Mouse (Mus musculus) heart, embryonic 11.5 days (tissue): ENCODE measurements around the gene Mybpc3. TPM values are rescaled to one million over a fixed set of nuclear protein-coding genes. Genes with fewer than 3 reads are reported as not detected.

Experiments used
- ATAC-seq: fragments of 200-750 bp; cut with Nextera tagmentation; replicated peaks from 2 replicates; pipeline ENCODE4 v1.8.0; 2017; ENCODE audit warnings: moderate library complexity; ENCODE audit not compliant: insufficient number of reproducible peaks, low FRiP score, low TSS enrichment
- H3K27ac ChIP-seq: fragments of 300-500 bp; sonication (generic); 2 replicates; pipeline ENCODE4 v1.5.1; 2014; ENCODE audit warnings: mild to moderate bottlenecking, low read depth, low read length
- H3K27me3 ChIP-seq: fragments of 300-500 bp; sonication (generic); 2 replicates; pipeline ENCODE4 v1.6.1; 2014; ENCODE audit warnings: mild to moderate bottlenecking, low read length, mixed read lengths; ENCODE audit not compliant: control insufficient read depth, insufficient read depth
- H3K36me3 ChIP-seq: fragments of 300-500 bp; sonication (generic); 2 replicates; pipeline ENCODE4 v1.6.1; 2014; ENCODE audit warnings: mild to moderate bottlenecking, low read length, moderate library complexity, mixed read lengths; ENCODE audit not compliant: control insufficient read depth, insufficient read depth
- H3K4me1 ChIP-seq: fragments of 300-500 bp; sonication (generic); 2 replicates; pipeline ENCODE4 v1.6.1; 2014; ENCODE audit warnings: low read length; ENCODE audit not compliant: control insufficient read depth, insufficient read depth
- H3K4me2 ChIP-seq: fragments of 300-500 bp; sonication (generic); 2 replicates; pipeline ENCODE4 v1.6.1; 2014; ENCODE audit warnings: mild to moderate bottlenecking, moderate library complexity
- H3K4me3 ChIP-seq: fragments of 300-500 bp; sonication (generic); 2 replicates; pipeline ENCODE4 v1.5.1; 2014; ENCODE audit warnings: low read depth, low read length
- H3K9ac ChIP-seq: fragments of 300-500 bp; sonication (generic); 2 replicates; pipeline ENCODE4 v1.6.1; 2014; ENCODE audit warnings: mild to moderate bottlenecking, low read depth, low read length, moderate library complexity
- H3K9me3 ChIP-seq: fragments of 300-500 bp; sonication (generic); replicated peaks from 2 replicates; pipeline ENCODE4 v1.6.1; 2016; ENCODE audit warnings: low read length; ENCODE audit not compliant: control insufficient read depth
- WGBS: fragments of 180-500 bp; shearing (Covaris S2); extraction: QIAGEN DNeasy Blood & Tissue Kit; methylation state at CpG from one replicate; pipeline ENCODE4 v1.1.7; 2014; ENCODE audit not compliant: insufficient replicate concordance; 5-methylcytosine and 5-hydroxymethylcytosine counted together
- polyA plus RNA-seq: library from polyadenylated mRNA; unstranded; fragments of >200 nt; fragmentation: Nextera tagmentation; extraction: Ambion mirVana; gene quantifications from 2 replicates; pipeline ENCODE4 v1.2.1, GENCODE M21; 2014

The Mybpc3 gene
- polyA plus RNA-seq, 1 experiment from 2014 or later = 470 TPM

DNA sequence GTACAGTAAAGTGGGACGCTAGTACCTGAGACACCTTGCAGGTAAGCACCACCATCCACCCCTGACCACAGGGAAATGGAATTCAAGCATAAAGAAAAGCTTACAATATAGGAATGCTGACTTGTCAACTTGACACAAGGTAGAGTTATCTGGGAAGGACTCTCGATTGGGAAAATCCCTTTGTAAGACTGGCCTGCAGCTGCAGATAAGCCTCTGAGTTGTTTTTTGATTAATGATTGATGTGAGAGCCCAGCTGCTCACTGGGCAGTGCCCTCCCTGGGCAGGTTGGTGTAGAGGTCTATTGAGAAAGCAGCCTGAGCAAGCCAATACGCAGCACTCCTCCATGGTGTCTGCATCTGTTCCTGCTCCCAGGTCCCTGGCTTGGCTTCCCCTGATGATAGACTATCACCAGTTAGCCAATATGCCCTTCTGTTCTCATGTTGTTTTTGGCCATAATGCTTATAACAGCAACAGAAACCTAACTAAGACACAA, 35.0 kb downstream of the Mybpc3 start:
- Histone ChIP-seq H3K27me3 (no peaks in the 10 kb centered on the region), H3K9ac (no peak overlapping the region), H3K36me3 (0 out of 2 replicates have a peak, but pooled peaks cover under 1% of the 10 kb centered on the region), H3K9me3 (no peaks in the 10 kb centered on the region), H3K4me2 (no peak overlapping the region), H3K4me3 (no peak overlapping the region), H3K27ac (no peak overlapping the region), H3K4me1 (no peaks in the 10 kb centered on the region)
- WGBS = 70% methylated on average over 3 of the region's 3 CpGs
- ATAC-seq = no peak

DNA sequence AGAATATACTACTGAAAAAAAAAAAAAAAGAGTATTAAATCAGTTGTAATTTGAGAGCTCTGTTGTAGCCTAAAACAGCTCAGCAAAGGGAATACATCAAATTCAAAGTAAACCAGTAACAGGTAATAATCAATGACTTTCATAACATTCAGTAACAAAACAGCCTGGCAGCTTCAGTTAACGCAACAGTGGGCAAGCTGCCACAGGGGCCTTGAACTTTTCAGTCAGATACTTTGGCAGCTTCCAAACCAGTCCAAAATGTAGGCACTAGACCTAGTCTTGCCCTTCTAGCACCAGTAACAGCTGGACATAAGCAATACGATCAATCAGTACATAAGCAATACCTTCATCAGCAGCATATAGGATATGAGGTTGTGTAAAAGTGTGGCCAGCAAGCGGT, 36.1 kb downstream of the Mybpc3 start:
- no peaks in the 10 kb centered on the region for H3K9me3 ChIP-seq
- no peaks in the 10 kb centered on the region for H3K27me3 ChIP-seq
- WGBS = 94% methylated on average over 3 of the region's 3 CpGs
- no peaks in the 10 kb centered on the region for H3K4me1 ChIP-seq
- H3K36me3 ChIP-seq = no peaks in the 10 kb centered on the region
- no peak for ATAC-seq
- H3K4me2 ChIP-seq = no peak overlapping the region
- no peak overlapping the region for H3K9ac ChIP-seq
- H3K4me3 ChIP-seq = no peak overlapping the region
- H3K27ac ChIP-seq = no peak overlapping the region

DNA sequence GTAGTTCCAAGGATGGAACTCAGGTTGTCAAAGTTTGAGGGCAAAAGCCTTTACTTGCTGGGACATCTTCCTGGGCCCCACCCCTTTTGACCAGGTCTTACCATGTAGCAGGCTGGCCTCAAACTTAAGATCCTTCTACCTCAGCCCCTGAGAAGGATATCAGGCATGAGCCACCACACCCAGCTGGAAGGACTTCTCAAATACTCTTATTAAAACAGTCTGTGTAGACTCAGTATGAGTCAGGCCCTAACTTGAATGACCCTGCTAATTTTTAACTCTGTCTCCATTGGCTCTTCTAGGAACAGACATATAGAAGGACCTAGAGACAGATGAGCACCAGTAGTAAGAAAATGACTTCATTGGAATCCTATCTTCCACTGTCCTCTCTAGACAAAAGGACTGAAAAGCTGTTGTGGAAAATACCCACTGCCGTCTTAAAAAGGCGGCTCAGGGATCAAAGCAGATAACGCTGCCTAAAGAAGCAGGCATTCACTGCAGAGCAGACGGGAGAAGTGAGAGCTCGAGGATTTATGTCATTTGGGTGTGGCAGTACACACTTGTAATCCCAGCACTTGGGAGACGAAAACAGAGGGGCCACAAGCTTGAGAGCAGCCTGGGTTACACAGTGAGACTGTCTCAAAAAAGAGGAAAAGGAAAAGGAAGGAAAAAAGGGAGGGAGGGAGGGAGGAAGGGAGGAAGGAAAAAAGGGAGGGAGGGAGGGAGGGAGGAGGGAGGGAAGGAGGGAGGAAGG, 39.2 kb downstream of the Mybpc3 start:
- no peak for ATAC-seq
- H3K4me2 ChIP-seq = no peak overlapping the region
- no peaks in the 10 kb centered on the region for H3K9me3 ChIP-seq
- H3K36me3 ChIP-seq = no peaks in the 10 kb centered on the region
- no peak overlapping the region for H3K9ac ChIP-seq
- H3K27me3 ChIP-seq = no peaks in the 10 kb centered on the region
- 26% methylated on average over 6 of the region's 6 CpGs for WGBS
- no peak overlapping the region for H3K4me3 ChIP-seq
- H3K27ac ChIP-seq = no peak overlapping the region
- H3K4me1 ChIP-seq = peaks cover 4% of the 10 kb centered on the region; the same call in 1 of the 2 replicates

GRCm38 (mm10) chr2:91160591-91160990, 42.6 kb downstream of the Mybpc3 start:
- no peaks in the 10 kb centered on the region for H3K36me3 ChIP-seq

DNA sequence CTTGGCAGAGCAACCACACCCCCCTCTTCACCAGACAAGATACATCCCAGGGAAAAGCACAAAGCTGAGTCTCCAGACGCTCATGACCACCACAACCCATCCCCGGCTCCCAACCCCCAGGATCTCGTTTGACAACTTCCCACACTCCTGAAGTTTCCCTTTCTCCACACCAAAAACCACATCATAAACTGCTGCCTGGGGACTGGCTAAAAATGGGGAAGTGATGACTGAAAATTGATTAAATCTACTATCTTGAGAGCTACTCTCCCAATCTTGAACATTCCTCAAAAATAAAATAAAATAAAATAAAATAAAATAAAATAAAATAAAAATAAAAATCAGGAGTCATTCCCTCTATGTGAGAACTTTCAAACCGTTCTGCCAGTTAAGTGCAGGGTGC, 45.0 kb downstream of the Mybpc3 start:
- Histone ChIP-seq H3K9ac (no peak overlapping the region), H3K4me3 (no peak overlapping the region), H3K27ac (no peak overlapping the region), H3K4me2 (no peak overlapping the region), H3K4me1 (peaks cover 4% of the 10 kb centered on the region; the same call in 1 of the 2 replicates), H3K9me3 (no peaks in the 10 kb centered on the region), H3K36me3 (no peaks in the 10 kb centered on the region), H3K27me3 (no peaks in the 10 kb centered on the region)
- 81% methylated on average over 4 of the region's 4 CpGs for whole genome bisulfite sequencing
- ATAC-seq = no peak

More at GRCm38 (mm10) chr2:91160591-91160990, 42.6 kb downstream of the Mybpc3 start:
- H3K4me2 ChIP-seq = no peak overlapping the region
- H3K4me3 ChIP-seq = no peak overlapping the region
- no peak for ATAC-seq
- 45% methylated on average over 6 of the region's 6 CpGs for WGBS
- H3K27me3 ChIP-seq = no peaks in the 10 kb centered on the region
- no peak overlapping the region for H3K27ac ChIP-seq
- H3K9ac ChIP-seq = no peak overlapping the region
- H3K4me1 ChIP-seq = peaks cover 4% of the 10 kb centered on the region; the same call in 1 of the 2 replicates
- no peaks in the 10 kb centered on the region for H3K9me3 ChIP-seq

GRCm38 (mm10) chr2:91163532-91163931, 45.6 kb downstream of the Mybpc3 start:
- Histone ChIP-seq H3K9me3 (no peaks in the 10 kb centered on the region), H3K4me3 (no peak overlapping the region), H3K4me1 (peaks cover 4% of the 10 kb centered on the region; the same call in 1 of the 2 replicates), H3K36me3 (no peaks in the 10 kb centered on the region), H3K27me3 (no peaks in the 10 kb centered on the region), H3K9ac (no peak overlapping the region), H3K4me2 (no peak overlapping the region), H3K27ac (no peak overlapping the region)
- no peak for ATAC-seq
- WGBS = 85% methylated on average over 5 of the region's 5 CpGs

GRCm38 (mm10) chr2:91164991-91165390, 47.0 kb downstream of the Mybpc3 start:
- Histone ChIP-seq H3K4me1 (peaks cover under 1% of the 10 kb centered on the region; the same call in 1 of the 2 replicates), H3K36me3 (no peaks in the 10 kb centered on the region), H3K9ac (no peak overlapping the region), H3K9me3 (no peaks in the 10 kb centered on the region), H3K4me2 (no peak overlapping the region), H3K4me3 (no peak overlapping the region), H3K27ac (no peak overlapping the region), H3K27me3 (no peaks in the 10 kb centered on the region)
- ATAC-seq = no peak; the same call in 1 of the 2 replicates
- WGBS = 44% methylated on average over 6 of the region's 6 CpGs

DNA sequence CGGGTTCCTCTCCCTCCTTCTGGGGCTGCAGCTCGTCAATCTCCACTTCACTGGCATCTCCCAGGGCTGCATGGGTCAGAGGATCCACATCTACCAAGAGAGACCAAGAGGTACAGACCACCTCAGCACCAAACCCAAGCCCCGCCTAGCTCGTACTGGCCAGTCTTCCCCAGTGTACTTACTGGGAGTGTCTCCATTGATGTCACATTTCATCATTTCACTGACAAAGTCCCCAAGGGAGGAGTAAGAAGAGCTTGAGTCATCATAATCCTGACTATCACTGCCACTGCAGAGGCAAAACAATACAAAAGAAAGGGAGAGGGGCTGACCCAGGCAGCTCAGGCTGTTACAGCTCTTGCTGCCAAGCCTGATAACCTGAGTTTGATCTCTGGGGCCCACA, 49.7 kb downstream of the Mybpc3 start:
- no peaks in the 10 kb centered on the region for H3K36me3 ChIP-seq

More for the DNA sequence above, 49.7 kb downstream of the Mybpc3 start:
- no peaks in the 10 kb centered on the region for H3K27me3 ChIP-seq
- no peaks in the 10 kb centered on the region for H3K4me1 ChIP-seq
- H3K9ac ChIP-seq = no peak overlapping the region
- 49% methylated on average over 4 of the region's 4 CpGs for WGBS
- H3K4me2 ChIP-seq = no peak overlapping the region
- no peak overlapping the region for H3K27ac ChIP-seq
- H3K4me3 ChIP-seq = no peak overlapping the region
- ATAC-seq = no peak
- H3K9me3 ChIP-seq = no peaks in the 10 kb centered on the region
